16 mouse cellular contexts compared by ENCODE assay signal in genomic region chr4:44183862-44184261, GRCm38 (mm10).
"Had no signal": no experiment of that assay in that cellular context is flagged by ENCODE, and none has a peak within 500 bp of the region (broad histone marks: within the 10 kb centered on the region; RNA-seq: fewer than 3 reads in every experiment).

No protein-coding gene starts in this region.

- H3K4me3 ChIP-seq: neural tube, embryonic 13.5 days; neural tube, embryonic 15.5 days; stomach, embryonic 15.5 days had no signal

- H3K27ac ChIP-seq: neural tube, embryonic 13.5 days; neural tube, embryonic 15.5 days; stomach, embryonic 15.5 days; stomach, postnatal 0 days had no signal

- H3K27me3 ChIP-seq: neural tube, embryonic 13.5 days; neural tube, embryonic 15.5 days; stomach, embryonic 15.5 days had no signal

- H3K4me1 ChIP-seq: neural tube, embryonic 15.5 days; stomach, embryonic 15.5 days had no signal

- H3K4me2 ChIP-seq: neural tube, embryonic 13.5 days; neural tube, embryonic 15.5 days; stomach, embryonic 15.5 days had no signal

- H3K9me3 ChIP-seq: neural tube, embryonic 13.5 days; neural tube, embryonic 15.5 days; stomach, embryonic 15.5 days had no signal

- DNase-seq: retina, postnatal 1 day; right cerebral cortex, adult 18-20 months; right cerebral cortex, postnatal 14 days; right cerebral cortex, postnatal 25 days; right cerebral cortex, postnatal 4 days; spleen, adult 18-20 months; thymus, adult 18-20 months; thymus, adult 2 months; thymus, postnatal 14 days; thymus, postnatal 25 days; thymus, postnatal 36 days; thymus, postnatal 4 days had no signal

- H3K36me3 ChIP-seq: neural tube, embryonic 13.5 days; neural tube, embryonic 15.5 days; stomach, embryonic 15.5 days had no signal

- H3K9ac ChIP-seq: neural tube, embryonic 13.5 days; neural tube, embryonic 15.5 days; stomach, embryonic 15.5 days had no signal
